ENCODE assay signal across 9 mouse cellular contexts in genomic region chr2:93267791-93268190, GRCm38 (mm10).
DNase-seq lines count a peak whose midpoint lies in the region; ATAC-seq and TF ChIP-seq lines count a peak whose summit lies in the region.
"Had no signal": no experiment of that assay in that cellular context is flagged by ENCODE, and none has a peak within 500 bp of the region (broad histone marks: within the 10 kb centered on the region; RNA-seq: fewer than 3 reads in every experiment).

No protein-coding gene starts in this region.

- no peak overlapping the region for H3K9ac ChIP-seq in lung, embryonic 15.5 days
- H3K9ac ChIP-seq in heart, embryonic 15.5 days: no peak overlapping the region
- no peak overlapping the region for H3K9ac ChIP-seq in neural tube, embryonic 15.5 days (replicated peaks)
- no peak overlapping the region for H3K9ac ChIP-seq in forebrain, postnatal 0 days

- H3K9me3 ChIP-seq in lung, embryonic 15.5 days: no peaks in the 10 kb centered on the region
- no peaks in the 10 kb centered on the region for H3K9me3 ChIP-seq in heart, embryonic 15.5 days (replicated peaks)
- no peaks in the 10 kb centered on the region for H3K9me3 ChIP-seq in neural tube, embryonic 15.5 days (replicated peaks)
- no peaks in the 10 kb centered on the region for H3K9me3 ChIP-seq in forebrain, postnatal 0 days (ENCODE audit: low read length)

- H3K36me3 ChIP-seq in lung, embryonic 15.5 days: no peaks in the 10 kb centered on the region
- no peaks in the 10 kb centered on the region for H3K36me3 ChIP-seq in heart, embryonic 15.5 days
- no peaks in the 10 kb centered on the region for H3K36me3 ChIP-seq in neural tube, embryonic 15.5 days
- no peaks in the 10 kb centered on the region for H3K36me3 ChIP-seq in forebrain, postnatal 0 days (ENCODE audit: insufficient read depth)

- DNase-seq in lung, postnatal 14 days: no peak
- peak; percentile 74 for DNase-seq in kidney, postnatal 14 days
- no peak for DNase-seq in layer of hippocampus, adult 9-10 months (ENCODE audit: low spot score)
- no peak for DNase-seq in frontal cortex, adult 2 months (ENCODE audit: extremely low spot score in 1 of 2, low spot score in 1 of 2)
- no peak for DNase-seq in forebrain, postnatal 0 days
- DNase-seq: spleen, adult 18-20 months had no signal

- 37% methylated on average over 4 of the region's 4 CpGs for WGBS in lung, embryonic 15.5 days
- WGBS in heart, embryonic 15.5 days: 40% methylated on average over 4 of the region's 4 CpGs
- 67% methylated on average over 4 of the region's 4 CpGs for WGBS in neural tube, embryonic 15.5 days
- WGBS in forebrain, postnatal 0 days: 69% methylated on average over 4 of the region's 4 CpGs

- no peaks in the 10 kb centered on the region for H3K27me3 ChIP-seq in lung, embryonic 15.5 days
- H3K27me3 ChIP-seq in heart, embryonic 15.5 days: no peaks in the 10 kb centered on the region
- H3K27me3 ChIP-seq in neural tube, embryonic 15.5 days (replicated peaks): no peaks in the 10 kb centered on the region
- no peaks in the 10 kb centered on the region for H3K27me3 ChIP-seq in forebrain, postnatal 0 days (ENCODE audit: insufficient read depth, low read length)

- peak; percentile 61 for ATAC-seq in lung, embryonic 15.5 days (ENCODE audit: borderline replicate concordance, extremely low read depth, low FRiP score, low TSS enrichment)
- ATAC-seq in heart, embryonic 15.5 days (replicated peaks; ENCODE audit: insufficient number of reproducible peaks, insufficient read depth, low FRiP score, low read depth): peak; percentile 75
- ATAC-seq in neural tube, embryonic 15.5 days (ENCODE audit: low FRiP score): no peak
- ATAC-seq in forebrain, postnatal 0 days: no peak

- no peak overlapping the region for H3K4me3 ChIP-seq in lung, embryonic 15.5 days
- no peak overlapping the region for H3K4me3 ChIP-seq in heart, embryonic 15.5 days
- no peak overlapping the region for H3K4me3 ChIP-seq in neural tube, embryonic 15.5 days (replicated peaks)
- no peak overlapping the region for H3K4me3 ChIP-seq in forebrain, postnatal 0 days (ENCODE audit: low read depth, low read length)

- TF ChIP-seq CTCF in forebrain, postnatal 0 days (IDR thresholded peaks at IDR 0.05; ENCODE audit: low read depth): no peak

- peaks cover 17% of the 10 kb centered on the region for H3K4me1 ChIP-seq in lung, embryonic 15.5 days
- peaks cover 68% of the 10 kb centered on the region for H3K4me1 ChIP-seq in heart, embryonic 15.5 days (replicated peaks)
- H3K4me1 ChIP-seq in neural tube, embryonic 15.5 days: peaks cover 63% of the 10 kb centered on the region
- peaks cover 5% of the 10 kb centered on the region; the same call in 1 of the 2 replicates for H3K4me1 ChIP-seq in forebrain, postnatal 0 days (ENCODE audit: insufficient read depth)

- H3K4me2 ChIP-seq in lung, embryonic 15.5 days: no peak overlapping the region
- no peak overlapping the region for H3K4me2 ChIP-seq in heart, embryonic 15.5 days
- H3K4me2 ChIP-seq in neural tube, embryonic 15.5 days: no peak overlapping the region
- H3K4me2 ChIP-seq in forebrain, postnatal 0 days (ENCODE audit: low read depth): no peak overlapping the region

- peak overlapping the region; percentile 27; the same call in 1 of the 2 replicates for H3K27ac ChIP-seq in lung, embryonic 15.5 days
- H3K27ac ChIP-seq in heart, embryonic 15.5 days: peak overlapping the region; percentile 57
- H3K27ac ChIP-seq in neural tube, embryonic 15.5 days (replicated peaks): peak overlapping the region; percentile 60
- no peak overlapping the region for H3K27ac ChIP-seq in forebrain, postnatal 0 days (ENCODE audit: low read depth, low read length)

Comparison
In these comparisons a context has a peak if more than half of its experiments do, and no peak if none do; other contexts are left out.
1. ATAC-seq: peak in lung, embryonic 15.5 days (single experiment) and heart, embryonic 15.5 days (single experiment); none in neural tube, embryonic 15.5 days (single experiment) and forebrain, postnatal 0 days (single experiment).